Comparison of ENCODE assay signal across 5 mouse cellular contexts in genomic region chr6:24288757-24289156, GRCm38 (mm10).
A peak's percentile ranks its signal among the peaks of the same experiment; 100 is the strongest.
DNase-seq lines count a peak whose midpoint lies in the region; ATAC-seq and TF ChIP-seq lines count a peak whose summit lies in the region.
"Not testable (repeated sequence)": the region's sequence is repeated elsewhere in the genome, so short reads cannot be mapped to it uniquely, and the experiment has no call there.

No protein-coding gene starts in this region.

- TF ChIP-seq POLR2A in CH12.LX (IDR thresholded peaks at IDR 0.05; ENCODE audit: low read depth, low read length) = not testable (repeated sequence)

- H3K27ac ChIP-seq in CH12.LX (ENCODE audit: insufficient read depth, low read depth) = not testable (repeated sequence)

- not testable (repeated sequence) for H3K4me3 ChIP-seq in CH12.LX (replicated peaks in 1 of 3; ENCODE audit: low read depth in 2 of 3, low read length in 2 of 3, poor library complexity in 1 of 3)

- H3K4me2 ChIP-seq in CH12.LX (ENCODE audit: insufficient read depth, low read depth, poor library complexity, severe bottlenecking) = not testable (repeated sequence)

- not testable (repeated sequence) for TF ChIP-seq CTCF in CH12.LX (conservative IDR thresholded peaks at IDR 0.05 in 1 of 2, IDR thresholded peaks at IDR 0.05 in 1 of 2; ENCODE audit: low read depth in 2 of 2, low read length in 2 of 2)

- H3K36me3 ChIP-seq in CH12.LX (replicated peaks in 1 of 2; ENCODE audit: control insufficient read depth in 1 of 2, insufficient read depth in 1 of 2, low read length in 1 of 2) = not testable (repeated sequence)

- DNase-seq in CH12.LX (ENCODE audit: extremely low read depth) = not testable (repeated sequence)
- DNase-seq in induced T-regulatory cell, adult 2 months (ENCODE audit: low read depth) = peak; percentile 27

- not testable (repeated sequence) for H3K9ac ChIP-seq in CH12.LX (ENCODE audit: insufficient read depth, low read depth)

- in situ Hi-C loops in CH12.LX (cut with MboI; ENCODE audit: low pct_ligation_motif_present, low pct_unique_long_range_greater_than_20kb, low sequenced_read_pairs) = not testable (repeated sequence)

- TF ChIP-seq RAD21 in CH12.LX (IDR thresholded peaks at IDR 0.05; ENCODE audit: low read depth, low read length) = not testable (repeated sequence)

- H3K9me3 ChIP-seq in CH12.LX (replicated peaks; ENCODE audit: low read length) = not testable (repeated sequence)

- not testable (repeated sequence) for H3K4me1 ChIP-seq in CH12.LX (ENCODE audit: control insufficient read depth in 1 of 2, insufficient read depth in 2 of 2)

- peak; percentile 62 for ATAC-seq in CD4-positive, CD25-positive, alpha-beta regulatory T cell, adult 4 months
- ATAC-seq in activated CD4-positive, CD25-positive, alpha-beta regulatory T cell, adult 4 months = peak; percentile 40
- peak; percentile 17 for ATAC-seq in inflammation-experienced regulatory T-cells, adult 6 months

- H3K27me3 ChIP-seq in CH12.LX (replicated peaks) = not testable (repeated sequence)

- TF ChIP-seq EP300 in CH12.LX (IDR thresholded peaks at IDR 0.05; ENCODE audit: low read length) = not testable (repeated sequence)

- not testable (repeated sequence) for H3K79me2 ChIP-seq in CH12.LX (replicated peaks; ENCODE audit: control insufficient read depth, extremely low read depth, insufficient read depth, poor library complexity, severe bottlenecking)

- dilution Hi-C loops in CH12.LX (cut with MboI; ENCODE audit: extremely low pct_ligation_motif_present, extremely low pct_unique_long_range_greater_than_20kb, low sequenced_read_pairs) = not testable (repeated sequence)

TF ChIP-seq in CH12.LX, 34 proteins besides CTCF, POLR2A, EP300 and RAD21:
- peak; percentile 58 for TF ChIP-seq ETS1 (conservative IDR thresholded peaks at IDR 0.05; ENCODE audit: low read depth, low read length)
